Mouse (Mus musculus): ENCODE data around the gene Ube2e1. TPM values are rescaled to one million over a fixed set of nuclear protein-coding genes. Genes with fewer than 3 reads are reported as not detected.
"Not testable (repeated sequence)": the region's sequence is repeated elsewhere in the genome, so short reads cannot be mapped to it uniquely, and the experiment has no call there.

The Ube2e1 gene
- polyA plus RNA-seq, 2 experiments from 2014 or later, result 31.1 to 63.4 TPM

- no peak for ATAC-seq
Observed at GRCm38 (mm10) chr14:18240132-18240531, 91.5 kb downstream of the Ube2e1 start.

- ATAC-seq, result peak; percentile 70
Observed at GRCm38 (mm10) chr14:18238750-18239731, 92.6 kb downstream of the Ube2e1 start, which contains the start of gene Nr1d2. Gene Nr1d2, minus strand, starts transcription at chr14:18239127.

GRCm38 (mm10) chr14:18238131-18238749 lies 93.4 kb downstream of the Ube2e1 start:
- peak; percentile 80 for ATAC-seq

GRCm38 (mm10) chr14:18237381-18237780 lies 94.3 kb downstream of the Ube2e1 start:
- ATAC-seq, result no peak

GRCm38 (mm10) chr14:18236496-18237235 lies 95.0 kb downstream of the Ube2e1 start:
- ATAC-seq, result not testable (repeated sequence)

- no peak for ATAC-seq
Observed at GRCm38 (mm10) chr14:18233981-18234960, 97.4 kb downstream of the Ube2e1 start.

GRCm38 (mm10) chr14:18233076-18233475 lies 98.6 kb downstream of the Ube2e1 start:
- ATAC-seq, result no peak

Other genes starting within 250 kb of the Ube2e1 start
- gene Nr1d2, start 92.7 kb downstream of the Ube2e1 start, polyA plus RNA-seq (2017; shearing (Covaris generic)), result 10 to 100 TPM; 11.0 to 12.2 TPM
- gene Nkiras1, start 60.7 kb downstream of the Ube2e1 start, polyA plus RNA-seq (2017; shearing (Covaris generic)), result 10 to 100 TPM; 27.5 to 30.6 TPM
- 1,000 to 10,000 TPM; 1,091 to 1,098 TPM for gene Rpl15, start 60.5 kb downstream of the Ube2e1 start, polyA plus RNA-seq (2017; shearing (Covaris generic))

Data from activated CD4-positive, CD25-positive, alpha-beta regulatory T cell, adult 4 months (primary cell).